Mouse (Mus musculus) kidney, adult 18-20 months (tissue): ENCODE data around the gene Tex21.
A peak's percentile ranks its signal among the peaks of the same experiment; 100 is the strongest.
"Not testable (repeated sequence)": the region's sequence is repeated elsewhere in the genome, so short reads cannot be mapped to it uniquely, and the experiment has no call there.

Experiments
- DNase-seq: peaks from one replicate; pipeline ENCODE4 v3.0.0; 2021

Tex21 gene

GRCm38 (mm10) chr12:76194526-76194925, 52.0 kb downstream of the Tex21 start:
- DNase-seq: no peak

- DNase-seq: peak; percentile 32
Measured at GRCm38 (mm10) chr12:76190940-76191339, 55.6 kb downstream of the Tex21 start.

GRCm38 (mm10) chr12:76187849-76188248, 58.7 kb downstream of the Tex21 start:
- peak; percentile 17 for DNase-seq

- no peak for DNase-seq
Measured at GRCm38 (mm10) chr12:76186473-76186872, 60.1 kb downstream of the Tex21 start.

- no peak for DNase-seq
Measured at GRCm38 (mm10) chr12:76185167-76185816, 61.3 kb downstream of the Tex21 start.

- no peak for DNase-seq
Measured at GRCm38 (mm10) chr12:76184271-76184670, 62.3 kb downstream of the Tex21 start.

GRCm38 (mm10) chr12:76182831-76183230, 63.7 kb downstream of the Tex21 start:
- no peak for DNase-seq

GRCm38 (mm10) chr12:76181471-76181870, 65.1 kb downstream of the Tex21 start:
- no peak for DNase-seq

GRCm38 (mm10) chr12:76180442-76180841, 66.1 kb downstream of the Tex21 start:
- DNase-seq: no peak

GRCm38 (mm10) chr12:76179527-76179926, 67.0 kb downstream of the Tex21 start:
- DNase-seq: no peak

- peak; percentile 47 for DNase-seq
Measured at GRCm38 (mm10) chr12:76179051-76179450, 67.5 kb downstream of the Tex21 start.

GRCm38 (mm10) chr12:76177864-76178518, 68.6 kb downstream of the Tex21 start:
- DNase-seq: peak; percentile 71

GRCm38 (mm10) chr12:76177000-76177863, 69.3 kb downstream of the Tex21 start, which contains the start of gene Esr2:
Gene Esr2 (minus strand): TSS chr12:76177259.
- DNase-seq: peak; percentile 28

- no peak for DNase-seq
Measured at GRCm38 (mm10) chr12:76165641-76166040, 80.9 kb downstream of the Tex21 start.

- not testable (repeated sequence) for DNase-seq
Measured at GRCm38 (mm10) chr12:76152389-76152788, 94.2 kb downstream of the Tex21 start.
